Mouse (Mus musculus): Measurements from ENCODE around the gene Gm4175. TPM values are rescaled to one million over a fixed set of nuclear protein-coding genes. Genes with fewer than 3 reads are reported as not detected.
"Not testable (repeated sequence)": the region's sequence is repeated elsewhere in the genome, so short reads cannot be mapped to it uniquely, and the experiment has no call there.

Gm4175 gene
- not detected in 2 replicates for polyA plus RNA-seq (2014; fragmentation: Nextera tagmentation; extraction: Ambion mirVana)

GRCm38 (mm10) chr7:21761375-21761774, at the start of gene Gm4175:
TSS of gene Gm4175 (minus strand) at chr7:21761475.
- ATAC-seq (ENCODE audit: low FRiP score); H3K9me3 ChIP-seq (ENCODE audit: control insufficient read depth, low read length); H3K27ac ChIP-seq; DNase-seq (ENCODE audit: low spot score); H3K4me3 ChIP-seq (replicated peaks; ENCODE audit: low read length); H3K36me3 ChIP-seq (replicated peaks; ENCODE audit: control insufficient read depth, insufficient read depth); H3K4me2 ChIP-seq (replicated peaks); H3K4me1 ChIP-seq (replicated peaks; ENCODE audit: control insufficient read depth, insufficient read depth, low read length); H3K9ac ChIP-seq; H3K27me3 ChIP-seq (ENCODE audit: control insufficient read depth, insufficient read depth, low read length): not testable (repeated sequence)
- WGBS, result no CpG with 5 or more reads among the region's 5 CpGs

GRCm38 (mm10) chr7:21796628-21797027, 35.4 kb upstream of the Gm4175 start, which contains the start of gene Gm4177:
TSS of gene Gm4177 (minus strand) at chr7:21796728.
- H3K27me3 ChIP-seq (ENCODE audit: control insufficient read depth, insufficient read depth, low read length); H3K9ac ChIP-seq; DNase-seq (ENCODE audit: low spot score); H3K36me3 ChIP-seq (replicated peaks; ENCODE audit: control insufficient read depth, insufficient read depth); H3K9me3 ChIP-seq (ENCODE audit: control insufficient read depth, low read length); H3K4me3 ChIP-seq (replicated peaks; ENCODE audit: low read length); H3K4me1 ChIP-seq (replicated peaks; ENCODE audit: control insufficient read depth, insufficient read depth, low read length); ATAC-seq (ENCODE audit: low FRiP score); H3K4me2 ChIP-seq (replicated peaks); H3K27ac ChIP-seq: not testable (repeated sequence)
- no CpG with 5 or more reads among the region's 3 CpGs for WGBS

Other genes starting within 250 kb of the Gm4175 start
- not detected in 2 replicates for gene Vmn1r130, start 249.7 kb downstream of the Gm4175 start, polyA plus RNA-seq (2014; fragmentation: Nextera tagmentation; extraction: Ambion mirVana)
- not detected in 2 replicates for gene Vmn1r131, start 215.4 kb downstream of the Gm4175 start, polyA plus RNA-seq (2014; fragmentation: Nextera tagmentation; extraction: Ambion mirVana)
- gene Vmn1r132, start 147.4 kb downstream of the Gm4175 start, polyA plus RNA-seq (2014; fragmentation: Nextera tagmentation; extraction: Ambion mirVana), result not detected in 2 replicates
- gene Gm4177, start 35.3 kb upstream of the Gm4175 start, polyA plus RNA-seq (2014; fragmentation: Nextera tagmentation; extraction: Ambion mirVana), result not detected in 2 replicates
- gene Vmn1r135, start 70.9 kb upstream of the Gm4175 start, polyA plus RNA-seq (2014; fragmentation: Nextera tagmentation; extraction: Ambion mirVana), result not detected in 2 replicates
- not detected in 2 replicates for gene Gm5725, start 82.8 kb upstream of the Gm4175 start, polyA plus RNA-seq (2014; fragmentation: Nextera tagmentation; extraction: Ambion mirVana)
- not detected in 2 replicates for gene Gm5891, start 159.8 kb upstream of the Gm4175 start, polyA plus RNA-seq (2014; fragmentation: Nextera tagmentation; extraction: Ambion mirVana)
- not detected in 2 replicates for gene Vmn1r137, start 233.1 kb upstream of the Gm4175 start, polyA plus RNA-seq (2014; fragmentation: Nextera tagmentation; extraction: Ambion mirVana)

Data from hindbrain, embryonic 14.5 days (tissue).